Mouse (Mus musculus): ENCODE results near the gene Prph. TPM values are rescaled to one million over a fixed set of nuclear protein-coding genes. Genes with fewer than 3 reads are reported as not detected.

Gene Prph
- polyA plus RNA-seq, 1 experiment from 2014 or later: 0.94 TPM

Small RNAs within 50 kb of the gene (microRNA-seq; reads per million reads assigned to microRNA genes)
- gene Mir6960 (ENCODE audit: insufficient number of aligned reads): not detected

Other genes with a start within 250 kb of the Prph start
- not detected in 2 replicates for gene Ddn, start 245.7 kb upstream of the Prph start, polyA plus RNA-seq (2014; fragmentation: Nextera tagmentation; extraction: Ambion mirVana)
- 89.4 and 92.5 TPM in 2 replicates for gene Prkag1, start 223.7 kb upstream of the Prph start, polyA plus RNA-seq (2014; fragmentation: Nextera tagmentation; extraction: Ambion mirVana)
- gene Kmt2d, start 184.0 kb upstream of the Prph start, polyA plus RNA-seq (2014; fragmentation: Nextera tagmentation; extraction: Ambion mirVana): 20.1 and 20.6 TPM in 2 replicates
- gene Rhebl1, start 160.6 kb upstream of the Prph start, polyA plus RNA-seq (2014; fragmentation: Nextera tagmentation; extraction: Ambion mirVana): 12.5 and 14.1 TPM in 2 replicates
- gene Dhh, start 156.6 kb upstream of the Prph start, polyA plus RNA-seq (2014; fragmentation: Nextera tagmentation; extraction: Ambion mirVana): 0.28 and 0.29 TPM in 2 replicates
- 8.7 and 9.4 TPM in 2 replicates for gene Lmbr1l, start 136.9 kb upstream of the Prph start, polyA plus RNA-seq (2014; fragmentation: Nextera tagmentation; extraction: Ambion mirVana)
- 2,366 and 2,605 TPM in 2 replicates for gene Tuba1b, start 120.6 kb upstream of the Prph start, polyA plus RNA-seq (2014; fragmentation: Nextera tagmentation; extraction: Ambion mirVana)
- not detected in 2 replicates for gene Gm49450, start 101.6 kb upstream of the Prph start, polyA plus RNA-seq (2014; fragmentation: Nextera tagmentation; extraction: Ambion mirVana)
- 5,083 and 5,852 TPM in 2 replicates for gene Tuba1a, start 101.5 kb upstream of the Prph start, polyA plus RNA-seq (2014; fragmentation: Nextera tagmentation; extraction: Ambion mirVana)
- gene Tuba1c, start 25.3 kb upstream of the Prph start, polyA plus RNA-seq (2014; fragmentation: Nextera tagmentation; extraction: Ambion mirVana): 142 and 160 TPM in 2 replicates
- gene Troap, start 19.4 kb downstream of the Prph start, polyA plus RNA-seq (2014; fragmentation: Nextera tagmentation; extraction: Ambion mirVana): 38.8 and 40.2 TPM in 2 replicates
- gene C1ql4, start 32.6 kb downstream of the Prph start, polyA plus RNA-seq (2014; fragmentation: Nextera tagmentation; extraction: Ambion mirVana): 0.12 TPM in 1 of 2 replicates, not detected in the other
- gene Dnajc22, start 38.0 kb downstream of the Prph start, polyA plus RNA-seq (2014; fragmentation: Nextera tagmentation; extraction: Ambion mirVana): 0.16 and 0.40 TPM in 2 replicates
- 60.3 and 60.7 TPM in 2 replicates for gene Spats2, start 70.7 kb downstream of the Prph start, polyA plus RNA-seq (2014; fragmentation: Nextera tagmentation; extraction: Ambion mirVana)
- gene Kcnh3, start 169.7 kb downstream of the Prph start, polyA plus RNA-seq (2014; fragmentation: Nextera tagmentation; extraction: Ambion mirVana): 0.08 and 0.12 TPM in 2 replicates
- 194 and 204 TPM in 2 replicates for gene Mcrs1, start 196.8 kb downstream of the Prph start, polyA plus RNA-seq (2014; fragmentation: Nextera tagmentation; extraction: Ambion mirVana)
- 62.4 and 69.0 TPM in 2 replicates for gene Prpf40b, start 239.9 kb downstream of the Prph start, polyA plus RNA-seq (2014; fragmentation: Nextera tagmentation; extraction: Ambion mirVana)
- 0.15 and 0.36 TPM in 2 replicates for gene Fam186b, start 240.7 kb downstream of the Prph start, polyA plus RNA-seq (2014; fragmentation: Nextera tagmentation; extraction: Ambion mirVana)

All from forebrain, embryonic 11.5 days (tissue).